Mouse (Mus musculus) cerebellum, adult 2 months (tissue): ENCODE data around the gene Lef1. TPM values are rescaled to one million over a fixed set of nuclear protein-coding genes. Genes with fewer than 3 reads are reported as not detected.

Source experiments
- DNase-seq, 2 experiments: peaks; one replicate each; pipeline ENCODE4 v3.0.0; 2021
- H3K27ac ChIP-seq: fragments of 200-500 bp; 2 replicates; pipeline ENCODE4 v1.5.1; 2012; ENCODE audit warnings: low read length, control low read depth, inconsistent platforms; ENCODE audit not compliant: insufficient read depth
- H3K27me3 ChIP-seq: fragments of 200-500 bp; 2 replicates; pipeline ENCODE4 v1.6.1; 2012; ENCODE audit warnings: inconsistent platforms, mild to moderate bottlenecking, low read length, moderate library complexity; ENCODE audit not compliant: control insufficient read depth, insufficient read depth
- H3K4me1 ChIP-seq: fragments of 200-500 bp; 2 replicates; pipeline ENCODE4 v1.6.1; 2011; ENCODE audit warnings: low read length; ENCODE audit not compliant: control insufficient read depth, insufficient read depth
- H3K4me3 ChIP-seq: fragments of 200-500 bp; replicated peaks from 2 replicates; pipeline ENCODE3; 2011; ENCODE audit warnings: mild to moderate bottlenecking, low read depth, low read length, control low read depth; ENCODE audit not compliant: insufficient read depth
- CTCF ChIP-seq: fragments of 200-500 bp; IDR thresholded peaks from 2 replicates; pipeline ENCODE4 v1.5.1; 2011; ENCODE audit warnings: low read depth, mild to moderate bottlenecking, control low read depth, low read length, moderate library complexity, borderline replicate concordance; ENCODE audit not compliant: insufficient read depth
- POLR2A ChIP-seq: fragments of 200-500 bp; IDR thresholded peaks from 2 replicates; pipeline ENCODE4 v1.6.1; 2011; ENCODE audit warnings: low read length, control low read depth, borderline replicate concordance; ENCODE audit not compliant: insufficient read depth
- WGBS: fragments of 180-500 bp; shearing (Covaris S2); methylation state at CpG from one replicate; pipeline ENCODE4 v1.1.7; 2018; 5-methylcytosine and 5-hydroxymethylcytosine counted together
- polyA plus RNA-seq: library from polyadenylated mRNA; depleted of rRNA; stranded (reverse); fragments of >200 nt; gene quantifications from 2 replicates; pipeline ENCODE4 v1.2.3, GENCODE M21; 2012

Lef1 gene
- polyA plus RNA-seq, 1 experiment: 6.8 TPM

DNA sequence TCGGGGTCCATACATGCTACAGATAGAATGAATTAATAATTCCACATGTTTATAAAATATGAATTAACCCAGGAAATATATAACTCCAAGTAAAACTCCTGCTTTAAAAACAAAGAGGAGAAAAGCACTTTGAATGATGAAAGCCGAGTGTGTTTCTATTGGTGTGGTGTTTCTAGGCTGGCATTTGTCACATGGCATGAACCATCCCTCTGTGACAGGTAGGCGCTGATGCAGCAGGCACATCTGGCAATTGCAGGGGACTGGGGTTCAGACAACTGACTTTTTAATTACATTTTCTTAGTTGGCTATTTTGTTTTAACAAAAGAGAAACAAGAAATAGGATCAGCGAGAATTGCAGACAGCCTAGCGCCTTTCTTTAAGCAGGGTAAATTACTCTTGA lies 31.6 kb upstream of the Lef1 start:
- Histone ChIP-seq H3K27ac (no peak overlapping the region), H3K4me1 (no peaks in the 10 kb centered on the region), H3K4me3 (no peak overlapping the region), H3K27me3 (no peaks in the 10 kb centered on the region; the same call in 1 of the 2 replicates)
- no peak for DNase-seq
- 88% methylated on average over 5 of the region's 5 CpGs for WGBS
- TF ChIP-seq POLR2A (no peak), CTCF (no peak)

DNA sequence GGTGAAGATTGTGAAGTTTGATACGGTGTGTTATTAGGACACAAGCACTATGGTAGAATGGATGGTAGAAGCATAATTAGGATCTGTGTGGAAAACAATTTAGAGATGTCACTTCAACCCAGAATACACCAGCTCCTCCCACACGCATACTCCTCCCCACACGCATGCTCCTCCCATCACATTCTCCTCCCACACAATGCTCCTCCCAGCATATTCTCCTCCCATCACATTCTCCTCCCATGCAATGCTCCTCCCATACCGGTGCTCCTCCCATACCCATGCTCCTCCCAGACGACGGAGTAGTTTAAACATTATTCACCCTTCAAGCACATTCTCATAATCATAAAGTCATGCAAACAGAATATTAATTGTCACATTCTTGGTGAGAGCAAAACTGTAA lies 26.5 kb upstream of the Lef1 start:
- 77% methylated on average over 6 of the region's 6 CpGs for WGBS
- TF ChIP-seq CTCF: no peak
- TF ChIP-seq POLR2A: no peak
- no peak overlapping the region for H3K27ac ChIP-seq
- no peaks in the 10 kb centered on the region; the same call in 1 of the 2 replicates for H3K27me3 ChIP-seq
- H3K4me1 ChIP-seq: no peaks in the 10 kb centered on the region
- no peak overlapping the region for H3K4me3 ChIP-seq
- no peak for DNase-seq

DNA sequence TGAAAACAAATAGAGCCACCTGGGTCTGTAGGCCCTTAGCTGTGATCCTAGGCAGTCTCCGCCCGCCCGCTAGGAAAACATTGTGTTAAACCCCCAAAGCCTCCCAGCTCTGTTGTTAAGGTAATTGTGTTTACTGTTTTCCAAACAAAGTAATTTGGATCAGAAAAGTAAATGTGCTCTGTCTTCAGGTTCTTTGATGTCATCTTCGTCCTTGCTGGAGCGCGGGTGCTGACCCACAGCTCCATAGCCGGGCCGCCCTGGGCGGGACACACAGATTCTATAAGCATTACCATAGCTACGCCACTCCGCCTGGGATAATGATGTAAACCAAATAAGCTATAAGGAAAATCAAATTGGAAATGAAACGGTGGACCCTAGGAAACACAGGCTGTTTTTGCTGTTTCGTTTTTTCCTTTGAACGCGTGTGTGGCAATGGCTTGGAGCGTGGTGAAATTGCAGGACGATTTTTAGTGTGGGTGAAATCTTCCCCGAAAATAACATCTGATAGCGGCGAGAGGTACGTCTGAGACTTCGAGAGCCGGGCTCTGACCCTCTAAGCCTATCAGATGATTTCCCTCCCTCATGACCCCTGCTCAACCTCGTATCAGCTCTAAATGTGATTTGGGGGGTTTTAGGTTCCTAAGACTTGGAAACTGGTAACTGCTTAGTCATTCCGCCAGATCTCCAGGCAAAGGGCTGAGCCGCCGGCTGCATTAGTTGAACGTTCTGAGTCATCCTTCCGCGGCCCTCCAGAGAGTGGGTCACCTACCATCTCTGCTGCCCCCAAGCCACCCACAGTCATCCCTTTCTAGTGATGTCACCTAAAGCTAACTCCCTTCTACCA lies 25.3 kb upstream of the Lef1 start:
- Histone ChIP-seq H3K27me3 (no peaks in the 10 kb centered on the region; the same call in 1 of the 2 replicates), H3K27ac (no peak overlapping the region), H3K4me3 (no peak overlapping the region), H3K4me1 (no peaks in the 10 kb centered on the region)
- TF ChIP-seq POLR2A: no peak
- no peak for TF ChIP-seq CTCF
- 19% methylated on average over 30 of the region's 30 CpGs for WGBS
- no peak for DNase-seq

DNA sequence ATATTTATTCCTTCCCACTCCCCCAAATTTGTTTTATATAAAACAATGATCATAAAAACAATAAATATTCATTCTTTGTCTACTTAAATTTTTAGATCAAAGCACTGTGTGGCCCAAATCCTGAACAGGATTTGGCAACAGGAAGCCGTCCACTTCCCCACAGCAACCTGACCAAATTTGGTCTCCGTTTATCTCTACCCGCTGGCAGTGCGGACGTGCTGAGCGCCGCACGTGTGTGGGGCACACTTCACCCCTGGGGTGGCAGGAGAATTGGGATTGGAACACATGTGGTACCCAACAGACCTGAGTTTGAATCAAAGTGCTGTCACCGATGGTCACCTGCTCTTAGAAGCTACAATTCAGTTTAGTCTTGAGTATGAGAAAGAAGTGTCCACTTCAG lies 24.3 kb upstream of the Lef1 start:
- H3K4me3 ChIP-seq: no peak overlapping the region

DNA sequence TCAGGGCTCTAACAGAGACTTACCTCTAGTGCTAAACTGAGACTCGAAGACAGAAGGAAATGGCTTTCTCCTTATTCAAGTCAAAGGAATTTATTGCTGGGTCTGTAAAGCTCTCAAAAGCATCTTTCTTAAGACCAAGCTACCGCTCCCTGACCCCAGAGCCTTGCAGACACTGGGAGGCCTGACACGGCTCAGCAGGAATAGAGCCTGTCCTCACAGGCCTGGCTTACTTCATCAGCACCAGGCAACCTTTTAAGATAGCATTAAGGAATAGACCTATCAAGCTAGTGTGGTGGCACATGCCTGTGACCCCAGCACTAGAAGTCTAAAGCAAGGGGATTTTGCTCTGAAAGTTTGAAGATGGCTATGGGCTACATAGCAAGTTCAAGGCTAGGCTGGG lies 20.6 kb upstream of the Lef1 start:
- TF ChIP-seq POLR2A: no peak

More for the DNA sequence above, 24.3 kb upstream of the Lef1 start:
- 89% methylated on average over 9 of the region's 9 CpGs for WGBS
- DNase-seq: no peak
- Histone ChIP-seq H3K27me3 (no peaks in the 10 kb centered on the region; the same call in 1 of the 2 replicates), H3K4me1 (no peaks in the 10 kb centered on the region), H3K27ac (no peak overlapping the region)
- no peak for TF ChIP-seq POLR2A
- TF ChIP-seq CTCF: no peak

DNA sequence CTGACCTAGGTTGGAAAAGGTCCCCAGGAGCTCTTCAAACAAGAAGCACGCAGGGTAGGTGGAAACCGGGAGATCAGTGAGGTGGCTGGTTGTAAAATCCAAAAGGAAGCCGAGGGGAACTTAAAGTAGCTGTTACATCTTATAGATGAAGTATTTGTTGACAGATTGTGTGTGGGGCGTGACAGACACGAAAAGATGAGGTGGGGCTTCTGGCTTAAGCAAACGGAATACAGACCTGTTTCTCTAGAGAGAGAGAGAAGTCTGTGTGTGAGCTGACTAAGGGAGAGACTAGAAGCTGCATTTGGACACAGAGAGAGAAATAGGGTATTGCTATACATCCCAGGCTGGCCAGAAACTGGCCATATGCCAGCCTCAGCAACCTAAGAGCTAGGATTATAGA lies 18.2 kb upstream of the Lef1 start:
- WGBS: 73% methylated on average over 6 of the region's 6 CpGs
- no peak for TF ChIP-seq POLR2A
- no peak for TF ChIP-seq CTCF
- no peak for DNase-seq
- Histone ChIP-seq H3K27ac (no peak overlapping the region), H3K4me3 (no peak overlapping the region), H3K4me1 (no peaks in the 10 kb centered on the region; the same call in 1 of the 2 replicates), H3K27me3 (no peaks in the 10 kb centered on the region; the same call in 1 of the 2 replicates)

More for the DNA sequence above, 20.6 kb upstream of the Lef1 start:
- H3K27me3 ChIP-seq: no peaks in the 10 kb centered on the region; the same call in 1 of the 2 replicates
- H3K4me3 ChIP-seq: no peak overlapping the region
- no peak overlapping the region for H3K27ac ChIP-seq
- H3K4me1 ChIP-seq: no peaks in the 10 kb centered on the region; the same call in 1 of the 2 replicates
- 73% methylated on average over 3 of the region's 3 CpGs for WGBS
- DNase-seq: no peak

DNA sequence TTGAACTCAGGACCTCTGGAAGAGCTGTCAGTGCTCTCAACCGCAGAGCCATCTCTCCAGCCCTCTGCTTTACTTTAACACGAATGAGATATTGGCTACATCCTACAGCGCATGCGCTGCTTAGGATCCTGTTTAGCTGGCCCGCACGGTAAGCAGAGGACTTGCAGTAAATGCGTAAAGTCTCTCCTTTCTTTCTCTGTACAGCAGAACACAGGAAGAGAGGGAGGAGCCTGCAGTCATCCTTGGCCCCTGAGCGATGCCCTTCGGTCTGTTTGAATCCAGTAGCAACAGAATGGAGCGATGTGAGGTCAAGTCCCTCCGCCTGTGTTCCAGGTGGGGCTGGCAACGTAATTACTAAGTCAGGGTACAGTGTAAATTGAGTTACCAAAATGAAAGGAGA lies 16.5 kb upstream of the Lef1 start:
- TF ChIP-seq POLR2A (no peak), CTCF (no peak)
- Histone ChIP-seq H3K4me1 (no peaks in the 10 kb centered on the region; the same call in 1 of the 2 replicates), H3K4me3 (no peak overlapping the region), H3K27ac (no peak overlapping the region), H3K27me3 (no peaks in the 10 kb centered on the region; the same call in 1 of the 2 replicates)
- no peak for DNase-seq
- WGBS: 81% methylated on average over 12 of the region's 12 CpGs

DNA sequence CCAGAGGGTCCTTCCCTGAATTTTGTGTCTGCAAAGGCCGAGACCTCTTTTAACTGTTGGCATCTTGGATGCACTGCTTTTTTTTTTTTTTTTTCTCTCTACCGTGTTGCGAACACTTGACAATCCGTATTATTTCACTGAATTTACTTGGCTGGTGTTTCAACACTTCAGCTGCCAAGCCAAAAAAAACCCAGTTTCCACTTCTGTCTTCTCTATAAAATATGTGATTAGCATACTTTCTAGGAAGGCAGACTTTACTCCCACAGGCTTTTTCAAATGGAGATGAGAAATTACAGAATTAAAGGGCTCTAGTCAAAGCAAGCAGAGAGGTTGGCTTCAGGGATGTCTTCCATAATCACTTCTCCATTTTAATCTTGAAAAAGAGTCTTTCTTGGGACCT lies 14.2 kb upstream of the Lef1 start:
- Histone ChIP-seq H3K4me3 (no peak overlapping the region), H3K27ac (no peak overlapping the region), H3K4me1 (no peaks in the 10 kb centered on the region; the same call in 1 of the 2 replicates), H3K27me3 (no peaks in the 10 kb centered on the region; the same call in 1 of the 2 replicates)
- no peak for DNase-seq
- 29% methylated on average over 4 of the region's 4 CpGs for WGBS
- no peak for TF ChIP-seq CTCF
- TF ChIP-seq POLR2A: no peak
